Mouse (Mus musculus): ENCODE results near the gene Tbx1. TPM values are rescaled to one million over a fixed set of nuclear protein-coding genes. Genes with fewer than 3 reads are reported as not detected.

The Tbx1 gene
- polyA plus RNA-seq, 1 experiment from 2014 or later: 0.13 TPM

GRCm38 (mm10) chr16:18622916-18623750 lies 32.7 kb upstream of the Tbx1 start:
- ChIA-PET CTCF (no interaction called here), POLR2A (no interaction called here)
- in situ Hi-C loops (cut with MboI; ENCODE audit: low pct_unique_long_range_greater_than_20kb): no loop called here
- ATAC-seq (no peak), DNase-seq (ENCODE audit: low read depth, low spot score) (no peak)
- no peak for TF ChIP-seq CTCF (IDR thresholded peaks at IDR 0.05)
- no peaks in the 10 kb centered on the region for H3K27me3 ChIP-seq

- in situ Hi-C loops (cut with MboI; ENCODE audit: low pct_unique_long_range_greater_than_20kb): no loop called here
- no peak for TF ChIP-seq CTCF (IDR thresholded peaks at IDR 0.05)
- DNase-seq (ENCODE audit: low read depth, low spot score): no peak
- H3K27me3 ChIP-seq: no peaks in the 10 kb centered on the region
- POLR2A ChIA-PET: no interaction called here
- no peak for ATAC-seq
- CTCF ChIA-PET: no interaction called here
Observed at GRCm38 (mm10) chr16:18622019-18622418, 31.5 kb upstream of the Tbx1 start, which contains the start of gene Gp1bb. TSS of gene Gp1bb (minus strand) at chr16:18622403.

GRCm38 (mm10) chr16:18621362-18622001 lies 31.0 kb upstream of the Tbx1 start:
- DNase-seq (ENCODE audit: low read depth, low spot score): no peak
- TF ChIP-seq CTCF (IDR thresholded peaks at IDR 0.05): no peak
- no peak for ATAC-seq
- no peaks in the 10 kb centered on the region for H3K27me3 ChIP-seq
- in situ Hi-C loops (cut with MboI; ENCODE audit: low pct_unique_long_range_greater_than_20kb): no loop called here
- POLR2A ChIA-PET: no interaction called here
- CTCF ChIA-PET: no interaction called here

- TF ChIP-seq CTCF (IDR thresholded peaks at IDR 0.05): no peak
- H3K27me3 ChIP-seq: no peaks in the 10 kb centered on the region
- CTCF ChIA-PET: interaction anchor here (0.6 to 1.7 kb wide), 3 partner anchors 12 to 177 kb away, joined by 3 to 4 read pairs (median 3); no protein-coding TSS in a partner anchor
- POLR2A ChIA-PET: no interaction called here
- DNase-seq (ENCODE audit: low read depth, low spot score): no peak
- no peak for ATAC-seq
- in situ Hi-C loops (cut with MboI; ENCODE audit: low pct_unique_long_range_greater_than_20kb): no loop called here
Observed at GRCm38 (mm10) chr16:18620601-18621361, 30.3 kb upstream of the Tbx1 start.

- POLR2A ChIA-PET: no interaction called here
- no peak for DNase-seq (ENCODE audit: low read depth, low spot score)
- no peak for ATAC-seq
- in situ Hi-C loops (cut with MboI; ENCODE audit: low pct_unique_long_range_greater_than_20kb): no loop called here
- TF ChIP-seq CTCF (IDR thresholded peaks at IDR 0.05): no peak
- CTCF ChIA-PET: interaction anchor here (0.6 to 1.7 kb wide), 3 partner anchors 12 to 177 kb away, joined by 3 to 4 read pairs (median 3); no protein-coding TSS in a partner anchor
- no peaks in the 10 kb centered on the region for H3K27me3 ChIP-seq
Observed at GRCm38 (mm10) chr16:18620201-18620600, 29.7 kb upstream of the Tbx1 start.

- in situ Hi-C loops (cut with MboI; ENCODE audit: low pct_unique_long_range_greater_than_20kb): loop anchor here (5.0 kb wide), 1 partner anchor 177 kb away; no protein-coding TSS in a partner anchor
- no peaks in the 10 kb centered on the region for H3K27me3 ChIP-seq
- ChIA-PET POLR2A (no interaction called here), CTCF (interaction anchor here (1.2 to 3.9 kb wide), 5 partner anchors 14 to 274 kb away, joined by 3 to 47 read pairs (median 5); no protein-coding TSS in a partner anchor)
- no peak for DNase-seq (ENCODE audit: low read depth, low spot score)
- ATAC-seq: no peak
- no peak for TF ChIP-seq CTCF (IDR thresholded peaks at IDR 0.05)
Observed at GRCm38 (mm10) chr16:18619110-18619509, 28.6 kb upstream of the Tbx1 start.

GRCm38 (mm10) chr16:18618297-18618696 lies 27.8 kb upstream of the Tbx1 start:
- no peak for TF ChIP-seq CTCF (IDR thresholded peaks at IDR 0.05)
- DNase-seq (ENCODE audit: low read depth, low spot score) (no peak), ATAC-seq (no peak)
- in situ Hi-C loops (cut with MboI; ENCODE audit: low pct_unique_long_range_greater_than_20kb): loop anchor here (5.0 kb wide), 1 partner anchor 176 kb away; no protein-coding TSS in a partner anchor
- ChIA-PET POLR2A (interaction anchor here (1.1 to 1.2 kb wide), 2 partner anchors 271 to 273 kb away, joined by 3 to 6 read pairs; no protein-coding TSS in a partner anchor), CTCF (interaction anchor here (0.7 to 3.9 kb wide), 16 partner anchors 10 to 285 kb away, joined by 3 to 47 read pairs (median 5); partner anchors contain the start of genes Arvcf and Tango2)
- H3K27me3 ChIP-seq: no peaks in the 10 kb centered on the region

- in situ Hi-C loops (cut with MboI; ENCODE audit: low pct_unique_long_range_greater_than_20kb): loop anchor here (5.0 kb wide), 1 partner anchor 175 kb away; no protein-coding TSS in a partner anchor
- H3K27me3 ChIP-seq: no peaks in the 10 kb centered on the region
- no peak for TF ChIP-seq CTCF (IDR thresholded peaks at IDR 0.05)
- ATAC-seq (peak; percentile 62), DNase-seq (ENCODE audit: low read depth, low spot score) (peak; percentile 38)
- ChIA-PET POLR2A (interaction anchor here (1.1 to 1.2 kb wide), 2 partner anchors 270 to 273 kb away, joined by 3 to 6 read pairs; no protein-coding TSS in a partner anchor), CTCF (interaction anchor here (0.7 to 3.9 kb wide), 14 partner anchors 9 to 284 kb away, joined by 3 to 47 read pairs (median 5); partner anchors contain the start of genes Arvcf and Tango2)
Observed at GRCm38 (mm10) chr16:18617370-18618065, 27.0 kb upstream of the Tbx1 start.

- CTCF ChIA-PET: interaction anchor here (2.0 kb wide), 1 partner anchor 170 kb away, joined by 8 read pairs; no protein-coding TSS in a partner anchor
- TF ChIP-seq CTCF (IDR thresholded peaks at IDR 0.05): no peak
- DNase-seq (ENCODE audit: low read depth, low spot score) (no peak), ATAC-seq (no peak)
- POLR2A ChIA-PET: no interaction called here
- H3K27me3 ChIP-seq: no peaks in the 10 kb centered on the region
- in situ Hi-C loops (cut with MboI; ENCODE audit: low pct_unique_long_range_greater_than_20kb): loop anchor here (5.0 kb wide), 1 partner anchor 266 kb away; the partner anchor contains the start of genes Arvcf and Tango2
Observed at GRCm38 (mm10) chr16:18613301-18613700, 22.8 kb upstream of the Tbx1 start.

Measured in Patski (cell line).